Mouse (Mus musculus): ENCODE results near the gene Fcrl1. TPM values are rescaled to one million over a fixed set of nuclear protein-coding genes. Genes with fewer than 3 reads are reported as not detected.
"Not testable (repeated sequence)": the region's sequence is repeated elsewhere in the genome, so short reads cannot be mapped to it uniquely, and the experiment has no call there.

Fcrl1 gene
- 0.17 TPM in 1 of 2 replicates, not detected in the other for polyA plus RNA-seq (2015; fragmentation: Nextera tagmentation; extraction: Ambion mirVana)

- no peaks in the 10 kb centered on the region for H3K4me1 ChIP-seq (replicated peaks)
- H3K4me2 ChIP-seq = no peak within 1 kb of the TSS
- H3K9ac ChIP-seq = no peak within 1 kb of the TSS
- H3K27me3 ChIP-seq = no peaks in the 10 kb centered on the region
- no peaks in the 10 kb centered on the region for H3K9me3 ChIP-seq
- no peaks in the 10 kb centered on the region for H3K36me3 ChIP-seq
- 86% methylated on average over 18 of the region's 18 CpGs for WGBS
- no peak for ATAC-seq (ENCODE audit: low read depth)
- no peak within 1 kb of the TSS for H3K4me3 ChIP-seq
- H3K27ac ChIP-seq (replicated peaks) = no peak within 1 kb of the TSS
Measured at GRCm38 (mm10) chr3:87376195-87377165, at the start of gene Fcrl1. TSS of gene Fcrl1 (plus strand) at chr3:87376387.

- ATAC-seq (ENCODE audit: low read depth) = no peak
- no peaks in the 10 kb centered on the region for H3K4me1 ChIP-seq (replicated peaks)
- no peaks in the 10 kb centered on the region for H3K27me3 ChIP-seq
- WGBS = 92% methylated on average over 5 of the region's 5 CpGs
- no peak overlapping the region for H3K4me3 ChIP-seq
- H3K27ac ChIP-seq (replicated peaks) = no peak overlapping the region
- no peaks in the 10 kb centered on the region for H3K36me3 ChIP-seq
- no peak overlapping the region for H3K9ac ChIP-seq
- no peaks in the 10 kb centered on the region for H3K9me3 ChIP-seq
- H3K4me2 ChIP-seq = no peak overlapping the region
Measured at GRCm38 (mm10) chr3:87337899-87338298, 38.3 kb upstream of the Fcrl1 start.

- not testable (repeated sequence) for H3K36me3 ChIP-seq; H3K9ac ChIP-seq; H3K4me3 ChIP-seq; ATAC-seq (ENCODE audit: low read depth); H3K4me1 ChIP-seq (replicated peaks); H3K27me3 ChIP-seq; H3K9me3 ChIP-seq; H3K4me2 ChIP-seq; H3K27ac ChIP-seq (replicated peaks)
- WGBS = 74% methylated on average over 2 of the region's 2 CpGs
Measured at GRCm38 (mm10) chr3:87350992-87351391, 25.2 kb upstream of the Fcrl1 start.

GRCm38 (mm10) chr3:87357581-87357980, 18.6 kb upstream of the Fcrl1 start, which contains the start of gene Cd5l:
TSS of gene Cd5l (plus strand) at chr3:87357881.
- no peaks in the 10 kb centered on the region for H3K4me1 ChIP-seq (replicated peaks)
- H3K27me3 ChIP-seq = no peaks in the 10 kb centered on the region
- H3K4me3 ChIP-seq = no peak within 1 kb of the TSS
- no peak within 1 kb of the TSS for H3K4me2 ChIP-seq
- no peak within 1 kb of the TSS for H3K9ac ChIP-seq
- H3K9me3 ChIP-seq = no peaks in the 10 kb centered on the region
- no peak for ATAC-seq (ENCODE audit: low read depth)
- no peak within 1 kb of the TSS for H3K27ac ChIP-seq (replicated peaks)
- H3K36me3 ChIP-seq = no peaks in the 10 kb centered on the region

- H3K36me3 ChIP-seq = no peaks in the 10 kb centered on the region
- H3K4me1 ChIP-seq (replicated peaks) = no peaks in the 10 kb centered on the region
- H3K9ac ChIP-seq = no peak overlapping the region
- no peak overlapping the region for H3K4me3 ChIP-seq
- no peak for ATAC-seq (ENCODE audit: low read depth)
- no peak overlapping the region for H3K27ac ChIP-seq (replicated peaks)
- no peaks in the 10 kb centered on the region for H3K9me3 ChIP-seq
- H3K27me3 ChIP-seq = no peaks in the 10 kb centered on the region
- H3K4me2 ChIP-seq = no peak overlapping the region
Measured at GRCm38 (mm10) chr3:87359215-87359614, 17.0 kb upstream of the Fcrl1 start.

GRCm38 (mm10) chr3:87360466-87360865, 15.7 kb upstream of the Fcrl1 start:
- no peak for ATAC-seq (ENCODE audit: low read depth)
- Histone ChIP-seq H3K27ac (replicated peaks) (no peak overlapping the region), H3K9me3 (no peaks in the 10 kb centered on the region), H3K9ac (no peak overlapping the region), H3K4me2 (no peak overlapping the region), H3K36me3 (no peaks in the 10 kb centered on the region), H3K4me1 (replicated peaks) (no peaks in the 10 kb centered on the region), H3K4me3 (no peak overlapping the region), H3K27me3 (no peaks in the 10 kb centered on the region)
- WGBS = 89% methylated on average over 6 of the region's 6 CpGs

- Histone ChIP-seq H3K9ac (no peak overlapping the region), H3K4me2 (no peak overlapping the region), H3K36me3 (no peaks in the 10 kb centered on the region), H3K4me1 (replicated peaks) (no peaks in the 10 kb centered on the region), H3K27me3 (no peaks in the 10 kb centered on the region), H3K9me3 (no peaks in the 10 kb centered on the region), H3K27ac (replicated peaks) (no peak overlapping the region), H3K4me3 (no peak overlapping the region)
- WGBS = 93% methylated on average over 14 of the region's 14 CpGs
- ATAC-seq (ENCODE audit: low read depth) = no peak
Measured at GRCm38 (mm10) chr3:87365691-87366090, 10.5 kb upstream of the Fcrl1 start.

GRCm38 (mm10) chr3:87367511-87367910, 8.7 kb upstream of the Fcrl1 start:
- 86% methylated on average over 10 of the region's 10 CpGs for WGBS
- Histone ChIP-seq H3K4me2 (no peak overlapping the region), H3K9me3 (no peaks in the 10 kb centered on the region), H3K4me3 (no peak overlapping the region), H3K27me3 (no peaks in the 10 kb centered on the region), H3K36me3 (no peaks in the 10 kb centered on the region), H3K4me1 (replicated peaks) (no peaks in the 10 kb centered on the region), H3K9ac (no peak overlapping the region), H3K27ac (replicated peaks) (no peak overlapping the region)
- ATAC-seq (ENCODE audit: low read depth) = no peak

GRCm38 (mm10) chr3:87369181-87369580, 7.0 kb upstream of the Fcrl1 start:
- H3K9me3 ChIP-seq = no peaks in the 10 kb centered on the region
- no peak overlapping the region for H3K9ac ChIP-seq
- ATAC-seq (ENCODE audit: low read depth) = no peak
- 82% methylated on average over 5 of the region's 5 CpGs for WGBS
- no peaks in the 10 kb centered on the region for H3K27me3 ChIP-seq
- no peak overlapping the region for H3K4me3 ChIP-seq
- H3K27ac ChIP-seq (replicated peaks) = no peak overlapping the region
- no peak overlapping the region for H3K4me2 ChIP-seq
- no peaks in the 10 kb centered on the region for H3K4me1 ChIP-seq (replicated peaks)
- no peaks in the 10 kb centered on the region for H3K36me3 ChIP-seq

- Histone ChIP-seq H3K9me3 (no peaks in the 10 kb centered on the region), H3K36me3 (no peaks in the 10 kb centered on the region), H3K4me3 (no peak overlapping the region), H3K27me3 (no peaks in the 10 kb centered on the region), H3K9ac (no peak overlapping the region), H3K4me2 (no peak overlapping the region), H3K27ac (replicated peaks) (no peak overlapping the region), H3K4me1 (replicated peaks) (no peaks in the 10 kb centered on the region)
- no peak for ATAC-seq (ENCODE audit: low read depth)
- 77% methylated on average over 3 of the region's 3 CpGs for WGBS
Measured at GRCm38 (mm10) chr3:87377228-87377627, 1.0 kb downstream of the Fcrl1 start.

GRCm38 (mm10) chr3:87377719-87378118, 1.5 kb downstream of the Fcrl1 start:
- no peak for ATAC-seq (ENCODE audit: low read depth)
- Histone ChIP-seq H3K4me1 (replicated peaks) (no peaks in the 10 kb centered on the region), H3K4me2 (no peak overlapping the region), H3K36me3 (no peaks in the 10 kb centered on the region), H3K9ac (no peak overlapping the region), H3K27ac (replicated peaks) (no peak overlapping the region), H3K27me3 (no peaks in the 10 kb centered on the region), H3K9me3 (no peaks in the 10 kb centered on the region), H3K4me3 (no peak overlapping the region)
- WGBS = 79% methylated on average over 6 of the region's 6 CpGs

- H3K9ac ChIP-seq; H3K4me3 ChIP-seq; H3K27ac ChIP-seq (replicated peaks); H3K9me3 ChIP-seq; H3K27me3 ChIP-seq; H3K36me3 ChIP-seq; ATAC-seq (ENCODE audit: low read depth); H3K4me2 ChIP-seq; H3K4me1 ChIP-seq (replicated peaks): not testable (repeated sequence)
- WGBS = 93% methylated on average over 2 of the region's 2 CpGs
Measured at GRCm38 (mm10) chr3:87379641-87380315, 3.6 kb downstream of the Fcrl1 start.

Data from neural tube, embryonic 13.5 days (tissue).